Mouse (Mus musculus): Measurements from ENCODE around the gene Rps6ka2. TPM values are rescaled to one million over a fixed set of nuclear protein-coding genes. Genes with fewer than 3 reads are reported as not detected.
"Not testable (repeated sequence)": the region's sequence is repeated elsewhere in the genome, so short reads cannot be mapped to it uniquely, and the experiment has no call there.

Rps6ka2 gene
- polyA plus RNA-seq, 1 experiment from 2014 or later: 6.7 TPM

DNA sequence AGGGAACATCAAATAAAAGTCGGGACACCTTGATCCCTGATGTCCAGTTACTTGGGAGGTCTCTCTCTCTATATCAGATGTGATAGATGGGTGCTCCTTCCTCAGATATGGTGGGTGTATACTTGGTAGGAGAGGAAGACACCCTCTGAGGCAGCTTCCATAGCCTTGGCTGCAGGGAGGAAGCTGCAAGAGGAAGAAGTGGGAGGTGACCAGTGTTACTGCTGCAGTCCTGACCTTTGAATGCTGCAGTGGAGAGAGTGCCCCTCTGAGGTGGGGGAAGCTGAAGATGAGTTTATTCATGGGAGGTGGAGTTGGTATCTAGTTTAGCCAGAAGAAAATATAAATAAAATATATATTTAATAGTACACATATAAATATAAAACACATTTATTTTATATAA lies 5.4 kb downstream of the Rps6ka2 start:
- H3K4me2 ChIP-seq: no peak overlapping the region
- no peak overlapping the region for H3K4me3 ChIP-seq
- 93% methylated on average over 1 of the region's 1 CpGs for WGBS
- H3K4me1 ChIP-seq: peaks cover 8% of the 10 kb centered on the region
- H3K9me3 ChIP-seq: no peaks in the 10 kb centered on the region
- no peaks in the 10 kb centered on the region for H3K27me3 ChIP-seq
- ATAC-seq (ENCODE audit: insufficient number of reproducible peaks, low FRiP score, low TSS enrichment, low read depth): no peak
- no peak overlapping the region for H3K9ac ChIP-seq
- no peaks in the 10 kb centered on the region for H3K36me3 ChIP-seq
- no peak overlapping the region for H3K27ac ChIP-seq

DNA sequence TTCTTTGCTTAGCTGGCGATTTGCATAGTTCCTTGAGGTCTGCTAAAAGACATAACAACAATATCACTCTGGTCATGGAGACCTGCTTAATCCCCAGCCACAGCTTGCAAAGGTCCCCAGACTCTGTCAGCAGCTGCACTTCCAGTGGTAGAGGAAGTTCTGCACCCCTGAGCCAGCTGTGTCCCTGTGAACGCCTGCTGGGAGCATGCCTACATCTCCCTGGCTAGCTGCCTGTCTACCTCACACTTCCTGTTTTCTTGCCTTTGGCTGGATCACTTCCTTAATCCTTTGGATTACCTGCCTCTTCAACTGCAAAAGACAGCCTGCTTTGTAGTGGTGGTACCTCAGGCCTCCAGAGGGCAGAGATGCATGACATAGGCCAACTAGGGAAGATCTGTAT lies 6.5 kb downstream of the Rps6ka2 start:
- H3K27ac ChIP-seq: no peak overlapping the region
- no peak overlapping the region for H3K4me2 ChIP-seq
- 33% methylated on average over 2 of the region's 2 CpGs for WGBS

DNA sequence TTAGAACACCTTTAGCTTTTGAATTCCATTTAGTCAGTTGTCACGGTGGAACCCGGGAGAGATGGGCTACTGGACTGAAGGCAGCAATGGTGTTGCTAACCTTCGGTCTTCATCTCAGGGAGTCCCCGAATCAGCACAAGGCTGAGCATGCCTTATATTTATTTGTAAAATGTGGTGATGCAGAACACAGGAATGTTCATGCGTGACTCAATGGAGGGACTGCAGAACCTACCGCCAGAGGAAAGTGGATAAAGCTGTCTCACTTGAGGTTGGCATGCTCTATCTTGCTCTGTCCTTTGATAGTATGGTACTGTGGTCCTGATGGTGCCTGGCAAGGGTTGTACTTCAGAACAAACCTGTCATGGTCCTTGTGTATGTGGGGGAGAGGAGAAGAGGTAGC lies 8.3 kb downstream of the Rps6ka2 start:
- no peaks in the 10 kb centered on the region for H3K27me3 ChIP-seq
- no peaks in the 10 kb centered on the region for H3K36me3 ChIP-seq
- H3K9me3 ChIP-seq: no peaks in the 10 kb centered on the region
- H3K4me2 ChIP-seq: no peak overlapping the region
- WGBS: 88% methylated on average over 6 of the region's 6 CpGs
- H3K9ac ChIP-seq: no peak overlapping the region
- ATAC-seq (ENCODE audit: insufficient number of reproducible peaks, low FRiP score, low TSS enrichment, low read depth): no peak
- H3K27ac ChIP-seq: no peak overlapping the region
- peaks cover 4% of the 10 kb centered on the region; the same call in 1 of the 2 replicates for H3K4me1 ChIP-seq
- no peak overlapping the region for H3K4me3 ChIP-seq

More for the DNA sequence above, 6.5 kb downstream of the Rps6ka2 start:
- H3K9me3 ChIP-seq: no peaks in the 10 kb centered on the region
- no peaks in the 10 kb centered on the region for H3K27me3 ChIP-seq
- no peak overlapping the region for H3K4me3 ChIP-seq
- no peaks in the 10 kb centered on the region for H3K36me3 ChIP-seq
- no peaks in the 10 kb centered on the region; the same call in 1 of the 2 replicates for H3K4me1 ChIP-seq
- no peak for ATAC-seq (ENCODE audit: insufficient number of reproducible peaks, low FRiP score, low TSS enrichment, low read depth)
- no peak overlapping the region for H3K9ac ChIP-seq

DNA sequence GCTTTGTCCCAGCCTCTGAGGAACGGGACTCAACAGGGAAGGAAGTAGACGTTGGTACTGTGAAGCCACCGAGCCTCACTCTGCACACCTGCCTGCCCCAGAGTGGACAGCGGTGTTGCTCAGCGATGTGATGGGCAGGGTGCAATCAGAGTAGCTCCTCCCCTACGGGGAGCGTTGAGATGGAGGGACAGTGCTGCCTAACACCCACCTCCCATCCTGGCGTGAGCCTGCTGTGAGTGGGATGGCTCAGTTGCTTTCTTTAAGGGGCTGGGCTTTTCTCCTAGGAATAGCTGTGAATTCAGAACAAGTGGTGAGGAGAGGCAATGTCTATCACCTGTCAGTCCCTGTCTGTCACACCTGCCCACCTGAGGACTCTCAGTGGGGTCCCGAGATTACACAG lies 12.3 kb downstream of the Rps6ka2 start:
- H3K4me3 ChIP-seq: no peak overlapping the region
- no peak for ATAC-seq (ENCODE audit: insufficient number of reproducible peaks, low FRiP score, low TSS enrichment, low read depth)
- 70% methylated on average over 9 of the region's 9 CpGs for WGBS
- H3K36me3 ChIP-seq: no peaks in the 10 kb centered on the region
- no peaks in the 10 kb centered on the region for H3K9me3 ChIP-seq
- no peak overlapping the region for H3K4me2 ChIP-seq
- no peak overlapping the region for H3K9ac ChIP-seq
- no peaks in the 10 kb centered on the region for H3K27me3 ChIP-seq
- H3K27ac ChIP-seq: no peak overlapping the region
- 0 out of 2 replicates have a peak, but pooled peaks cover 4% of the 10 kb centered on the region for H3K4me1 ChIP-seq

DNA sequence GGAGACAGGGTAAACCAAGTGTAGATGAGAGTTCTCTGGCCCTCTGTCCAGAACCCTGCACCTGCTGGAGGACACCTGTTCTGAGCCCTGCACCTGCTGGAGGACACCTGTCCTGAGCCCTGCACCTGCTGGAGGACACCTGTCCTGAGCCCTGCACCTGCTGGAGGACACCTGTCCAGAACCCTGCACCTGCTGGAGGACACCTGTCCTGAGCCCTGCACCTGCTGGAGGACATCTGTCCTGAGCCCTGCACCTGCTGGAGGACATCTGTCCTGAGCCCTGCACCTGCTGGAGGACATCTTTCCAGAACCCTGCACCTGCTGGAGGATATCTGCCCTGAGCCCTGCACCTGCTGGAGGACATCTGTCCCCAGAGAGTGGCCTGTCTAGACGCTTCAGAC lies 17.1 kb downstream of the Rps6ka2 start:
- H3K9ac ChIP-seq; H3K27ac ChIP-seq; H3K4me2 ChIP-seq; H3K36me3 ChIP-seq; ATAC-seq (ENCODE audit: insufficient number of reproducible peaks, low FRiP score, low TSS enrichment, low read depth); H3K4me1 ChIP-seq; H3K27me3 ChIP-seq; H3K4me3 ChIP-seq; H3K9me3 ChIP-seq: not testable (repeated sequence)
- 71% methylated on average over 1 of the region's 1 CpGs for WGBS

- H3K36me3 ChIP-seq: no peaks in the 10 kb centered on the region
- H3K9me3 ChIP-seq: no peaks in the 10 kb centered on the region
- ATAC-seq (ENCODE audit: insufficient number of reproducible peaks, low FRiP score, low TSS enrichment, low read depth): no peak
- H3K4me2 ChIP-seq: no peak overlapping the region
- H3K4me3 ChIP-seq: no peak overlapping the region
- H3K27ac ChIP-seq: no peak overlapping the region
- 87% methylated on average over 3 of the region's 3 CpGs for WGBS
- H3K4me1 ChIP-seq: no peaks in the 10 kb centered on the region
- H3K27me3 ChIP-seq: no peaks in the 10 kb centered on the region
- H3K9ac ChIP-seq: no peak overlapping the region
Measured at GRCm38 (mm10) chr17:7189425-7189824, 19.5 kb downstream of the Rps6ka2 start.

DNA sequence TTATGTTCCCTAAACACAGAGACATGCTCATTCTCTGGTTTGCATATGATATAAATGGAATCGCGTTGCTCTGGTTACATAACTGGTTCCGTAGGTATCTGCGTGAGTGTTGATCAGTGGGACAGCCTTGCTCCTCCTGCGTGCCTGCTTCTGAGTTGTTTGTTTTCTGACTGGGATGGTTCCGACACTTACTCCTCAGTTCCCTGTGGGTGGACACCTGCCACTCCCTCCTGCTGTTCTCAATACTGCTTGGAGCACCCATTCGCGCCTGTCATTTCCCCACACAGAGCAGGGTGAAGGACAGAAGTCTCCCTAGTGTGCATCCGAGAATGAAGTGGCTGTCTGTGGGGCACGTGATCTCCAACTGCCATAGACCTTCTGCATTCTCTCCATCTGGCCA lies 20.1 kb downstream of the Rps6ka2 start:
- no peak overlapping the region for H3K27ac ChIP-seq
- H3K9ac ChIP-seq: no peak overlapping the region
- H3K36me3 ChIP-seq: no peaks in the 10 kb centered on the region
- H3K4me3 ChIP-seq: no peak overlapping the region
- ATAC-seq (ENCODE audit: insufficient number of reproducible peaks, low FRiP score, low TSS enrichment, low read depth): no peak
- no peaks in the 10 kb centered on the region for H3K27me3 ChIP-seq
- H3K9me3 ChIP-seq: no peaks in the 10 kb centered on the region
- no peak overlapping the region for H3K4me2 ChIP-seq
- 84% methylated on average over 10 of the region's 10 CpGs for WGBS
- no peaks in the 10 kb centered on the region for H3K4me1 ChIP-seq

GRCm38 (mm10) chr17:7194140-7194840 lies 24.4 kb downstream of the Rps6ka2 start:
- Histone ChIP-seq H3K27me3 (no peaks in the 10 kb centered on the region), H3K9ac (no peak overlapping the region), H3K36me3 (no peaks in the 10 kb centered on the region), H3K4me2 (no peak overlapping the region), H3K4me3 (no peak overlapping the region), H3K9me3 (no peaks in the 10 kb centered on the region), H3K4me1 (peaks cover 6% of the 10 kb centered on the region; the same call in 1 of the 2 replicates), H3K27ac (no peak overlapping the region)
- no peak for ATAC-seq (ENCODE audit: insufficient number of reproducible peaks, low FRiP score, low TSS enrichment, low read depth)
- 81% methylated on average over 7 of the region's 7 CpGs for WGBS

DNA sequence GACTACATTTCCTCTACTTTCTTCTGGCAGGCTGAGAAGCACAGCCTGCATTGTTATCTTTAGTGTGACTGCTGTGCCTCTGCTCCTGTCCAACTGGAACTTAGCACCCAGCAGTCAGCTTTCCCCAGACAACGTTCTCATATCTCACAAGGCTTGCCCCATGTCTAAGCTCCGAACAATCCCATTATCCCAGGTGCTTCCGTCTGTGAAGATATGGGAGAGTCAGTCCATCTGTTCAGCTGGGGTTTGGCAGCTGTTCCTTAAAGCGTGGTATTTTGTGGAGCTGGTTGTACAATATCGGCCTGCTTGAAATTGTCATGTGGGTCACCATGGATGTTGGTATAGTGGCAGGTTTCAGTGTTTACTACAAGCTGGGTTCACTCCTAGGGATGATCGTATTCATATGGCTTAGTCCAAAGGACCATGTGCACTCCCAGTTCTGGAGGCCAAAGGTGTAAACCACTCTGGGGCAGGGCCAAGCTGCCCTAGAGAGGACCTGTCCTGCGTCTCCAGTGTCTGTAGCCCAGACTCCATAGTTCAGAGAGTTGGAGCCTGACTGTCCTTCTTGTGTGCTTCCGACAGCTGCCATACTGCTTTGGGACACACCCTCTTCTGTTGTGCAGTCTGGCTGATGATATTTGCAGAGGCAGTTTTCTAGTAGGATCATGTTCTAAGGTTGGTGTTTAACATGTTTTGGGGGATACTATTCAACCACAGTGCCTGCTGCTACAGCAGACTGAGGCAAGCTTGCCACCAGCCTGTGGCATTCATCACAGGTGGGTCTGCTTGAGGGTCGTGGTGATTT lies 27.4 kb downstream of the Rps6ka2 start:
- H3K27ac ChIP-seq: no peak overlapping the region
- no peaks in the 10 kb centered on the region for H3K36me3 ChIP-seq
- no peak overlapping the region for H3K4me3 ChIP-seq
- H3K27me3 ChIP-seq: no peaks in the 10 kb centered on the region
- H3K9me3 ChIP-seq: no peaks in the 10 kb centered on the region
- H3K9ac ChIP-seq: no peak overlapping the region
- ATAC-seq (ENCODE audit: insufficient number of reproducible peaks, low FRiP score, low TSS enrichment, low read depth): no peak
- 61% methylated on average over 9 of the region's 9 CpGs for WGBS
- peaks cover 6% of the 10 kb centered on the region; the same call in 1 of the 2 replicates for H3K4me1 ChIP-seq
- no peak overlapping the region for H3K4me2 ChIP-seq

DNA sequence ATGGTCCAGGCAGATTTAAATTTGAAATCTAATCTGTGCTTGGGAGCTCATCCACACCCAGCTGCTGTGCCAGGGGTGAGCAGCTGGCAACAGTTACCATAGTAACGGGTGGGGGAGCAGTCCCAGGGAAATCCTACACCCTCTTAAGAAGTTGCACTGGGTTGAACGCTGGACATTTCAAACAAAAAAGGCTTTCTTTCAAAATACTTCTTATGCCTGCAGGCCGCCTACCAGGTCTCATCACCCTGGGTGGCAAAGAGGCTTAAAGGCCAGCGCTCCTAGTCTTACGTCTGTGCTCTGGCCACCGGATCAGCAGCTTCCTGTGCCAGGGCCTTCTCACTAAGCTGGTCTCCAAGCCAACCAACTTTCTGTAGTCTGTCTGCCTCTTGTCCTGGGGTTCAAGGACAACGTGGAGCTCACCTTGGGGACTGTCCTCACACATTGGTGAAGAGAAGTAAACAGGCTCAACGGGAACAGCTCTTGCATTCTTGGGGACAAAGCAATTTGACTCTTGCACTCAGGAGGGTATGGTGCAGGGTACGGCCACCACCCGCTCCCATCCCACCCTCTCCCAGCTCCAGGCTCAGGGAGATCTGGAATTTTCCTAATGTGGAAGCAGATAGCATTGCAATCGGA lies 35.0 kb downstream of the Rps6ka2 start:
- Histone ChIP-seq H3K4me3 (no peak overlapping the region), H3K4me2 (no peak overlapping the region), H3K27me3 (no peaks in the 10 kb centered on the region), H3K27ac (peak overlapping the region; percentile 73), H3K9me3 (no peaks in the 10 kb centered on the region), H3K9ac (no peak overlapping the region), H3K4me1 (peaks cover 19% of the 10 kb centered on the region), H3K36me3 (no peaks in the 10 kb centered on the region)
- WGBS: 49% methylated on average over 11 of the region's 11 CpGs
- peak; percentile 62; the same call in 1 of the 2 replicates for ATAC-seq (ENCODE audit: insufficient number of reproducible peaks, low FRiP score, low TSS enrichment, low read depth)

GRCm38 (mm10) chr17:7206434-7207145 lies 36.7 kb downstream of the Rps6ka2 start:
- H3K9me3 ChIP-seq: no peaks in the 10 kb centered on the region
- H3K4me3 ChIP-seq: no peak overlapping the region
- H3K36me3 ChIP-seq: no peaks in the 10 kb centered on the region
- ATAC-seq (ENCODE audit: insufficient number of reproducible peaks, low FRiP score, low TSS enrichment, low read depth): no peak
- WGBS: 81% methylated on average over 6 of the region's 6 CpGs
- no peak overlapping the region for H3K4me2 ChIP-seq
- H3K27ac ChIP-seq: no peak overlapping the region
- no peaks in the 10 kb centered on the region for H3K27me3 ChIP-seq
- peaks cover 20% of the 10 kb centered on the region for H3K4me1 ChIP-seq
- H3K9ac ChIP-seq: no peak overlapping the region

All from limb, embryonic 15.5 days (tissue).